Mouse (Mus musculus): ENCODE measurements around the gene Tlr13. TPM values are rescaled to one million over a fixed set of nuclear protein-coding genes. Genes with fewer than 3 reads are reported as not detected.

The Tlr13 gene
- total and polyA plus RNA-seq, 2 experiments from 2014 or later, result 0.38 to 0.78 TPM

- 66% methylated on average over 5 of the region's 5 CpGs for WGBS
- no peaks in the 10 kb centered on the region for H3K27me3 ChIP-seq (ENCODE audit: insufficient read depth, low read length)
- TF ChIP-seq CTCF (IDR thresholded peaks at IDR 0.05; ENCODE audit: low read depth), result peak; percentile 48
- H3K9ac ChIP-seq (replicated peaks; ENCODE audit: low read length), result no peak overlapping the region
- no peak overlapping the region for H3K4me2 ChIP-seq (ENCODE audit: low read depth, low read length)
- DNase-seq (ENCODE audit: low spot score), result peak; percentile 1
- no peak overlapping the region for H3K4me3 ChIP-seq (ENCODE audit: low read length)
- no peaks in the 10 kb centered on the region; the same call in 1 of the 2 replicates for H3K36me3 ChIP-seq (ENCODE audit: insufficient read depth, low read length)
- H3K9me3 ChIP-seq (ENCODE audit: low read length), result no peaks in the 10 kb centered on the region
- H3K27ac ChIP-seq, result no peak overlapping the region
- ATAC-seq, result no peak
- H3K4me1 ChIP-seq (ENCODE audit: insufficient read depth, low read length), result no peaks in the 10 kb centered on the region
Observed at GRCm38 (mm10) chrX:106197308-106197707, 54.3 kb downstream of the Tlr13 start.

DNA sequence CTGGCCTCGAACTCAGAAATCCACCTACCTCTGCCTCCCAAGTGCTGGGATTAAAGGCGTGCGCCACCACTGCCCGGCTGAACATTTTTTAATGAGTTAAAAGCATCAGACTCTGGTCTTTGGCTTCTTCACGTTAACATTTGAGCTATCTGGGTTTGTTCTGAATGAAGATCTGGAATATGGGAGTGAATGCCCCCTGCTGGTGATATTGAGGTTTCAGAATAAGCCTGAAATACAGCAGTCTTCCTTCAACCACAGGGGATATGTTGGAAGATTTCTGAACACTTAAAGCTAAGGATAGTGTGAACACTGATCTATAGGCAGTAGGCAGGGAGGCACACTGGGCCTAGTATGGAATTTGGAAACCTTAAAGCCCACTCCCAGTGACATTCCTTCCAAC is 55.9 kb downstream of the Tlr13 start:
- 83% methylated on average over 5 of the region's 5 CpGs for WGBS
- Histone ChIP-seq H3K27me3 (ENCODE audit: insufficient read depth, low read length) (no peaks in the 10 kb centered on the region), H3K4me2 (ENCODE audit: low read depth, low read length) (no peak overlapping the region), H3K4me1 (ENCODE audit: insufficient read depth, low read length) (no peaks in the 10 kb centered on the region), H3K9me3 (ENCODE audit: low read length) (no peaks in the 10 kb centered on the region), H3K36me3 (ENCODE audit: insufficient read depth, low read length) (no peaks in the 10 kb centered on the region; the same call in 1 of the 2 replicates), H3K4me3 (ENCODE audit: low read length) (no peak overlapping the region), H3K27ac (no peak overlapping the region), H3K9ac (replicated peaks; ENCODE audit: low read length) (no peak overlapping the region)
- DNase-seq (ENCODE audit: low spot score) (peak; percentile 13), ATAC-seq (no peak)
- peak; percentile 44; the same call in 1 of the 2 replicates for TF ChIP-seq CTCF (IDR thresholded peaks at IDR 0.05; ENCODE audit: low read depth)

- no peaks in the 10 kb centered on the region for H3K9me3 ChIP-seq (ENCODE audit: low read length)
- H3K27ac ChIP-seq, result no peak overlapping the region
- no peaks in the 10 kb centered on the region for H3K4me1 ChIP-seq (ENCODE audit: insufficient read depth, low read length)
- no peak overlapping the region for H3K4me3 ChIP-seq (ENCODE audit: low read length)
- 85% methylated on average over 2 of the region's 2 CpGs for WGBS
- H3K9ac ChIP-seq (replicated peaks; ENCODE audit: low read length), result no peak overlapping the region
- H3K4me2 ChIP-seq (ENCODE audit: low read depth, low read length), result no peak overlapping the region
- H3K36me3 ChIP-seq (ENCODE audit: insufficient read depth, low read length), result no peaks in the 10 kb centered on the region
- ATAC-seq (no peak), DNase-seq (ENCODE audit: low spot score) (no peak)
- H3K27me3 ChIP-seq (ENCODE audit: insufficient read depth, low read length), result no peaks in the 10 kb centered on the region
- TF ChIP-seq CTCF (IDR thresholded peaks at IDR 0.05; ENCODE audit: low read depth), result no peak
Observed at GRCm38 (mm10) chrX:106209100-106209499, 66.1 kb downstream of the Tlr13 start.

Other genes starting within 250 kb of the Tlr13 start
- 221 and 295 TPM in 2 replicates for gene Atrx, start 213.8 kb upstream of the Tlr13 start, total RNA-seq (2014; rRNA removed)
- gene Atrx, start 213.8 kb upstream of the Tlr13 start, polyA plus RNA-seq (2015; fragmentation: Nextera tagmentation; extraction: Ambion mirVana), result 205 and 209 TPM in 2 replicates
- gene Magt1, start 131.3 kb upstream of the Tlr13 start, total RNA-seq (2014; rRNA removed), result 18.2 and 22.2 TPM in 2 replicates
- 14.5 and 18.2 TPM in 2 replicates for gene Magt1, start 131.3 kb upstream of the Tlr13 start, polyA plus RNA-seq (2015; fragmentation: Nextera tagmentation; extraction: Ambion mirVana)
- 199 and 280 TPM in 2 replicates for gene Cox7b, start 127.5 kb upstream of the Tlr13 start, total RNA-seq (2014; rRNA removed)
- gene Cox7b, start 127.5 kb upstream of the Tlr13 start, polyA plus RNA-seq (2015; fragmentation: Nextera tagmentation; extraction: Ambion mirVana), result 512 and 522 TPM in 2 replicates
- 8.6 and 9.9 TPM in 2 replicates for gene Atp7a, start 115.9 kb upstream of the Tlr13 start, total RNA-seq (2014; rRNA removed)
- 7.0 and 7.5 TPM in 2 replicates for gene Atp7a, start 115.9 kb upstream of the Tlr13 start, polyA plus RNA-seq (2015; fragmentation: Nextera tagmentation; extraction: Ambion mirVana)
- gene Pgk1, start 43.9 kb downstream of the Tlr13 start, total RNA-seq (2014; rRNA removed), result 246 and 254 TPM in 2 replicates
- gene Pgk1, start 43.9 kb downstream of the Tlr13 start, polyA plus RNA-seq (2015; fragmentation: Nextera tagmentation; extraction: Ambion mirVana), result 302 and 312 TPM in 2 replicates
- 16.3 and 20.9 TPM in 2 replicates for gene Taf9b, start 78.0 kb downstream of the Tlr13 start, total RNA-seq (2014; rRNA removed)
- 24.1 and 24.4 TPM in 2 replicates for gene Taf9b, start 78.0 kb downstream of the Tlr13 start, polyA plus RNA-seq (2015; fragmentation: Nextera tagmentation; extraction: Ambion mirVana)
- not detected in 2 replicates for gene Fnd3c2, start 112.2 kb downstream of the Tlr13 start, total RNA-seq (2014; rRNA removed)
- not detected in 2 replicates for gene Fnd3c2, start 112.2 kb downstream of the Tlr13 start, polyA plus RNA-seq (2015; fragmentation: Nextera tagmentation; extraction: Ambion mirVana)